Mouse (Mus musculus) left cerebral cortex, postnatal 25 days (tissue): ENCODE measurements around the gene Mtg2. TPM values are rescaled to one million over a fixed set of nuclear protein-coding genes. Genes with fewer than 3 reads are reported as not detected.

Source experiments
- DNase-seq, 2 experiments: peaks; one replicate each; pipeline ENCODE4 v3.0.0; 2022; ENCODE audit warnings: low spot score in 2 of 2, mixed read lengths in 1 of 2
- intact Hi-C: fragments of 180-260 bp; cut with DNase I; formaldehyde crosslinking; loops from one replicate; pipeline ENCODE4 v1.15.1; 2025
- total RNA-seq, 2 experiments: library from RNA; stranded (reverse); gene quantifications; 2 replicates each; pipeline ENCODE4 v1.2.3; 2021

The Mtg2 gene
- 10 to 100 TPM; 14.9 to 19.2 TPM for total RNA-seq

- peak; percentile 96 to 97 for DNase-seq
- intact Hi-C loops, result loop anchor here (2.0 to 10.0 kb wide), 2 partner anchors 48 to 184 kb away; partner anchors contain the start of genes Osbpl2 and Rps21
Observed at GRCm38 (mm10) chr2:180070481-180071453, at the start of gene Mtg2. Gene Mtg2 (plus strand): TSS chr2:180070588.

DNA sequence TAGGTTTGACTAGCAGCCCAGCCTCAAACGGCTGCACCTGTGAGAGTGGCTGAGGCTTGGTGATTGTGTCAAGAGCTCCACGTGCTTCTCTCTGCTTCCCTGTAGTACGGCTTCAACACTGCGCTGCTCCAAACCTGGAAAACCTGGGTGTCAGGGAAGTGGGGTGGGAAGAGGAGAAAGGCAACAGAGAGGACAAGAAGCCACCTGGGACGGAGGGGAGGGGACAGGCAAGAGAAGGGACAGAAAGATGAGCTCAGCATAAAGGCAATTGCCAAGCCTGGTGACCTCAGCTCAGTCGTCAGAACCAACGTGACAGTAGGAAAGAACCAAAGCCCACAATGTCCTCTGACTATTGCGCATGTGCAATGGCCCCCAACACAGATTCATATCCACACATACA is 49.5 kb upstream of the Mtg2 start:
- intact Hi-C loops, result no loop called here

GRCm38 (mm10) chr2:180022751-180023150 is 47.6 kb upstream of the Mtg2 start:
- DNase-seq, result no peak
- intact Hi-C loops, result no loop called here

More for the DNA sequence above, 49.5 kb upstream of the Mtg2 start:
- no peak for DNase-seq

DNA sequence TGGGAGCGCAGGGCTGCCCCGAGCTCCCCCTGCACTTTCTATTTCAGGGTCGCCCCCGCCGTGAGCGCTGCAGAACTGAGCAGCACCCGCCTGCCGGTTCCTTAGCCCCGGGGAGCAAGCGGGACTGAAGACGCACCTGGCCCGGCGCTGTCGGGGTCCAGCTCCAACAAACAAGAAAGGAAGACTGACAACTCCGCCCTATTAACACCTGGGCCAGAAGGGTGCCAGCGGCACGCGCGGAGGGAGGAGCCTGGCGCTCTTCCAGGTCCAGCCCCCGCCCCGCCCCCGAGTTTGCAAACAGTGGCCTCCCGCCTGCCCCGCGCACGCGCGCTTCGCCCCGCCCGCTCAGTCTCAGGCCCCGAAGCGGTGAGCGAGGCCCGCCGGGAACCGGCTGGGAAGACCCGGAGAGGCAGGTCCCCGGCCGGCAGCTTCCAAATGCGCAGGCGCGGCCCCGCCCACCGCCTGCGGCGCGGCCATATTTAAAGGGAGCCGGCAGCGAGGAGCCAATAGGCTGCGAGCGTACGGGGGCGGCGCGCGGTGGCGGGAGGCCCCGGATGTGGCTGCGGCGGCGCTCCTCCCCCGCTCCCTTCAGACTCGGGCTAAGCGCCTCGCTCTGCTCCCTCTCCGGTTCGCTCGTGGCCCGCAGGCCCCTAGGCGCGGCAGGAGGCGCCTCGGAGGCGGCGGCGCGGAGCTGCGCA is 45.8 kb upstream of the Mtg2 start, which contains the start of gene Lsm14b:
TSS of gene Lsm14b (plus strand) at position 587 of the 698 bp plus-strand sequence.
- DNase-seq, result peak; percentile 98 to 99
- intact Hi-C loops, result loop anchor here (1.0 to 5.0 kb wide), 3 partner anchors 18 to 102 kb away; partner anchors contain the start of genes Psma7, Ss18l1 and Taf4

GRCm38 (mm10) chr2:180025135-180025860 is 45.1 kb upstream of the Mtg2 start:
- peak in 1 of 2 experiments; percentile 31 for DNase-seq
- intact Hi-C loops, result loop anchor here (5.0 kb wide), 1 partner anchor 103 kb away; no protein-coding TSS in a partner anchor

DNA sequence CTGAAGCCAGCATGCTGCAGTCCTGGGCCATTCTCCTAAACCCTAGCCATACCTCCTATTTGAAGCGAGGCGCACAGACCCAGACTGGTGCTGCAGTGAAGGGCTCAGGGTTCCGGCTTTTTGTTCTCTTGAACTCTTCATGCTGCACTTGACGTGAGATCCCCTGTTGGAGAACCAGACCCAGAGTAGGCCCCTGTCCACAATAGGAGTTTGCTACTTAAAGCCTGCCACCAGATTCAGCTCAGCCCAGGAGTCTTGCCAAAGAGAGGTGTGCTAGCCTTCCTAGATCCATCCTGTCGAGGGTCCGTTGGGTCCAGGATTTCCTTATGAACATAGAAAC is 44.6 kb upstream of the Mtg2 start:
- intact Hi-C loops, result loop anchor here (5.0 kb wide), 1 partner anchor 104 kb away; no protein-coding TSS in a partner anchor

DNA sequence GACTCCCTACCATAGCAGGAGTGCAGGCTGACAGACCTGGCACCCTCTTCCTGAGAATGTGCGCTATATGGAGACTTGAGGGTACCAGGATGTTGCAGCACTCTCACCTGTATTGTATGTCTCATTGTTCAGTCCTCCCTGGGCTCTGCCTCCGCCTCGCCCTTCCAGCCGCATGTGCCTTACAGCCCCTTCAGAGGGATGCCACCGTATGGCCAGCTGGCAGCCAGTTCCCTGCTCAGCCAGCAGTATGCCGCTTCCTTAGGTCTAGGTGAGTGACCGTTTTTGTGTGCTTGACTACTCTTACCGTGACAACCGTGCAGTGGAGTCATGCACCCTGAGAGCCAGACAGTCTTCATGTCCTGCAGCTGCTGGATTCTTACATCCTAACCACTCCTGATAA is 42.6 kb upstream of the Mtg2 start:
- DNase-seq, result no peak
- intact Hi-C loops, result loop anchor here (5.0 kb wide), 1 partner anchor 105 kb away; no protein-coding TSS in a partner anchor

More for the DNA sequence above, 44.6 kb upstream of the Mtg2 start:
- no peak for DNase-seq

GRCm38 (mm10) chr2:180031270-180031669 is 39.1 kb upstream of the Mtg2 start:
- intact Hi-C loops, result no loop called here
- no peak for DNase-seq

DNA sequence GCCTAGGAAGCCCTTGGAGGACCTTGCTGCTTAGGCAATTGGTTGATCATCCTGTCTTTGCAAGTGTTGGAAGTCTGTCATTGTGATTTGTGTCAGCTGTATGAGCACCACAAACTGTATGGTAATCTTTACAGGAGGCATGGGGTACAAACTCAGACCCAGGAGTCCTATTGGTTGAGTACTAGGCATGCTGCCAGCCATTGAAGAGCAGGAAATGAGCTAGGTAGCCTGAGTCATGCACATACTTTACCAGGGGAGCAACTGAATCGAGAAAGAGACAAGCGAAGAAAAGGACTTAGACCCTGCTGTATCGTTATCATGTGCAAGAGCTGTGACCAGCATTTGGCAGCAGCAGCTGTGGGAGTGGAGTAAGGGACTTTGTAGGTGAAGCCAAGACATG is 37.5 kb upstream of the Mtg2 start:
- intact Hi-C loops, result no loop called here
- no peak for DNase-seq

DNA sequence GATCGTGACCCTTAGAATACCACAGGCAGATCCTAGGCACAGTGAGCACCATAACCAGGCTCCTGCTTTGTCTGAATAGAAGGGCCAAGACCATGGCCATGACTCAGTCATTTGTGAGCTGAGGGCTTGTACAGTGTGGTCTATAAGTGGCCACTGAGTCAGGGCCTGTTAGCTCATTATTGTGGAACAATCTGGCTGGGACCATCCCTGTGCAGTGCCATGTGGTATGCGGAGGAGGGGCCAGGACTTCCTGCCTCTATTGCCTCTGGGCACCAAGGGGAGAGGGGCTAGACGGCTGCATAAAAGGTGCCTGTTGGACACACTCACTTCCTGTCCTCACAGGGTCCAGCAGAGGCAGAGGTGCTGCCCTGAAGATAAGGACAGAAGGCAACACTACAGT is 36.4 kb upstream of the Mtg2 start:
- intact Hi-C loops, result no loop called here
- no peak for DNase-seq

DNA sequence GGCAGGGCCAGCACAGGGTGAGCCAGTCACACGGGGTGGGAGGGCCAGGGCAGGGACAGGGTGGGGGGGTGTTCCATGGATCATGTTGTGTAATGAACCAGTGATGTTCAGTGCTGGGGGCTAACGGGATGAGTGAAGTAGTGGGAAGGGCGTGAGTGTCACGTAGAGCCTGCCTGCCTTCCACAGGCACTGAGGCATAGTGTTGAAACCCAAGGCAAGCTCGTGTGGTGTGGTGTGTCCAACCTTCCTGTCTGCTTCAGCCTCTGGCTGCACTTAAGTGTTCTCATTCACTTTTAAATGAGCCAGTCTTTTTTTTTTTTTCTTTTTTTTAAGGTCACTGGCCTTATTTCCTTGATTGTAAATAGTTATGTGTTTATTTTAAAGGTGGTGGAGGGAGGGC is 35.6 kb upstream of the Mtg2 start:
- no peak for DNase-seq
- intact Hi-C loops, result no loop called here

- intact Hi-C loops, result no loop called here
- no peak for DNase-seq
Observed at GRCm38 (mm10) chr2:180040406-180040805, 30.0 kb upstream of the Mtg2 start.

DNA sequence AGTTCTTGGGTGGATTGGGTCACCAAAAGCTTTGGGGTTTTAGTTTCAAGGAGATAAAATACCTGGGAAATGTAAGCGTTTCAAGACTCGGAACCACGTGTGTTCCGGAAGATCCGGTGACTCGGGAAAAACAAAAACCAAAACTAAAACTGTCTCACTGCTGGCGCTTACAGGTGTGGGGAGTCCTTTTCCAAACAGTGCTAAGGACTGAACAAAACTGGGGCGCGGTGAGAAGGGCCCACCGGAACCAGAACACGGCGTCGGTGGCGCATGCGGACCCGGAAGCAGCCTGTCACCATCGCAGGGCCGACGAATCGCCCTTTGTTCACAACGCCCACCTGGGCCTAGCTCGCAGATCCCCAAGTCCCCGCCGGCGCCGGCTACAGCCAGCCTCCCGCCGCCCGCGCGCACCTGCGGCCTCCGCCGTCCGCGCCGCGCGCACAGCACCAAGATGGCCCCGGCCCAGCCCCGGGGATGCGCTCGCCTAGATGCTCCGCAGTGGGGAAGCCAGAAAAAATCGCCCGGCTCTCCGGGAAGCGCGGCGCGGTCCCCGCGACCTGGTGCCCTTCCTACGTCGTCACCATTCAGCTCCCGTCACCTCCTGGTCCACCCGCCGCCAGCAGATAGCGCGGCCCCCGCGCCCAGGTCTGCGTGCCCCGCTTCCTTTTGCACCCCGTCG is 28.7 kb upstream of the Mtg2 start:
- peak; percentile 54 to 58 for DNase-seq
- intact Hi-C loops, result loop anchor here (1.0 to 2.0 kb wide), 2 partner anchors 17 to 125 kb away; partner anchors contain the start of gene Lsm14b

DNA sequence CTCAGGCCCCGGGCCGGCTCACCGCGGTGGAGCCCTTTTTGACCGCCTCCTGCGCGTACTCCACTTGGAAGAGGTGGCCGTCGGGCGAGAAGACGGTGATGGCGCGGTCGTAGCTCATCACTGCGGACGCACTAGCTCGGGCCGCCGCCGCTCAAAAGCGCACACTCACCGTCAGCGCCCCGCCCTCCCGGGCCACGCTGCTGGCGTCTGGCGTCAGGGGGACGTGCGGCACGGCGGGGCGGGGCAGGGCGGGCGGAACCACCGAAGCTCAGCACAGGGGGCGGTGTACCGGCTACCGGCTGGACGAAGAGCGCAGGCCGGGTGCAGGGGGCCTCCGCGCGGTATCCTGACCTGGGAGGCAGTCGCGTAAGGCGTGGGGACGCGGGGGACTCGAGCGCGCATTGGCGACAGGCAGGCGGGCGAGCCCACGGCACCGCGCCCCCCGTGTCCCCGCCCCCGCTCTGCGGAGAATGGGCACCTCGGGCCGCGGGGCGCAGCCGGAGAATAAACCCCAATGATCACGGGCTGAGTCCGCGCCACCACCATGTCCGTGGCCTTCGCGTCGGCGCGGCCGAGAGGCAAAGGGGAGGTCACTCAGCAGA is 28.0 kb upstream of the Mtg2 start, which contains the start of the genes Psma7 and Ss18l1:
TSS of gene Psma7 (minus strand) at position 178 of the 602 bp plus-strand sequence.
TSS of gene Ss18l1 (plus strand) at position 254 of the 602 bp plus-strand sequence.
- intact Hi-C loops, result loop anchor here (1.0 to 2.0 kb wide), 2 partner anchors 18 to 126 kb away; partner anchors contain the start of gene Lsm14b
- DNase-seq, result peak; percentile 91

GRCm38 (mm10) chr2:180042858-180043515 is 27.4 kb upstream of the Mtg2 start:
- DNase-seq, result peak; percentile 67 to 79
- intact Hi-C loops, result loop anchor here (1.0 to 2.0 kb wide), 3 partner anchors 19 to 126 kb away; partner anchors contain the start of genes Lsm14b and Taf4

GRCm38 (mm10) chr2:180045283-180045682 is 25.1 kb upstream of the Mtg2 start:
- intact Hi-C loops, result no loop called here
- DNase-seq, result no peak

GRCm38 (mm10) chr2:180047580-180047979 is 22.8 kb upstream of the Mtg2 start:
- intact Hi-C loops, result no loop called here
- no peak for DNase-seq
